8 mouse cellular contexts compared by ENCODE assay signal in genomic region chr1:62795307-62796037, GRCm38 (mm10).
DNase-seq lines count a peak whose midpoint lies in the region; ATAC-seq and TF ChIP-seq lines count a peak whose summit lies in the region.

No protein-coding gene starts in this region.

- H3K9me3 ChIP-seq in liver, embryonic 13.5 days (replicated peaks), result no peaks in the 10 kb centered on the region

- TF ChIP-seq POLR2A in testis, adult 2 months (IDR thresholded peaks at IDR 0.05; ENCODE audit: control insufficient read depth, low read depth, low read length), result 0 out of 2 replicates have a peak, but pooled peaks have one; percentile 9

- H3K4me2 ChIP-seq in liver, embryonic 13.5 days, result peak overlapping the region; percentile 55

- H3K27ac ChIP-seq in liver, embryonic 13.5 days, result no peak overlapping the region
- H3K27ac ChIP-seq in testis, adult 2 months (ENCODE audit: control insufficient read depth, insufficient read depth, low read depth, low read length), result peak overlapping the region; percentile 81; the same call in 1 of the 2 replicates

- peaks cover 25% of the 10 kb centered on the region for H3K4me1 ChIP-seq in liver, embryonic 13.5 days (replicated peaks)
- peaks cover 22% of the 10 kb centered on the region for H3K4me1 ChIP-seq in testis, adult 2 months (ENCODE audit: control insufficient read depth, insufficient read depth, low read length)

- WGBS in liver, embryonic 13.5 days (ENCODE audit: insufficient replicate concordance), result 62% methylated on average over 28 of the region's 28 CpGs

- ATAC-seq in liver, embryonic 13.5 days (ENCODE audit: low read depth), result no peak

- peak overlapping the region; percentile 40 for H3K4me3 ChIP-seq in liver, embryonic 13.5 days (replicated peaks)
- H3K4me3 ChIP-seq in testis, adult 2 months (ENCODE audit: control insufficient read depth, low read depth, low read length), result peak overlapping the region; percentile 88

- peaks cover 9% of the 10 kb centered on the region; the same call in 1 of the 2 replicates for H3K27me3 ChIP-seq in liver, embryonic 13.5 days
- no peaks in the 10 kb centered on the region for H3K27me3 ChIP-seq in testis, adult 2 months (ENCODE audit: control insufficient read depth, insufficient read depth, low read length)

- no peaks in the 10 kb centered on the region for H3K36me3 ChIP-seq in liver, embryonic 13.5 days
- no peaks in the 10 kb centered on the region for H3K36me3 ChIP-seq in testis, adult 2 months (ENCODE audit: control insufficient read depth, insufficient read depth, low read length)

- peak; percentile 64 for DNase-seq in gastrocnemius, postnatal 10 days
- no peak for DNase-seq in gastrocnemius, adult 8-10 months (ENCODE audit: low spot score in 2 of 2)
- DNase-seq in adrenal gland, postnatal 10 days, result peak; percentile 79
- peak; percentile 55 to 66 for DNase-seq in frontal cortex, postnatal 10 days (ENCODE audit: low spot score in 2 of 2)
- peak; percentile 65 for DNase-seq in kidney, adult 18-20 months
- DNase-seq in liver, embryonic 13.5 days, result no peak
- DNase-seq in naive thymus-derived CD4-positive, alpha-beta T cell, adult 2 months (ENCODE audit: low read depth), result peak; percentile 63

- TF ChIP-seq CTCF in testis, adult 2 months (IDR thresholded peaks at IDR 0.05; ENCODE audit: control insufficient read depth, insufficient read depth, insufficient replicate concordance, low read depth, low read length), result peak; percentile 18; the same call in 1 of the 2 replicates

- H3K9ac ChIP-seq in liver, embryonic 13.5 days, result no peak overlapping the region

Comparison
In these comparisons a context has a peak if more than half of its experiments do, and no peak if none do; other contexts are left out.
1. DNase-seq: peak in gastrocnemius, postnatal 10 days (single experiment), adrenal gland, postnatal 10 days (single experiment), frontal cortex, postnatal 10 days (2 of 2), kidney, adult 18-20 months (single experiment) and naive thymus-derived CD4-positive, alpha-beta T cell, adult 2 months (single experiment); none in gastrocnemius, adult 8-10 months (0 of 2) and liver, embryonic 13.5 days (single experiment).